Mouse (Mus musculus) urinary bladder, postnatal 25 days (tissue): ENCODE measurements around the gene Tpcn1.

Experiments used
- DNase-seq: peaks from one replicate; pipeline ENCODE4 v3.0.0; 2022; ENCODE audit warnings: low spot score

The Tpcn1 gene

GRCm38 (mm10) chr5:120609246-120609775 lies 20.8 kb upstream of the Tpcn1 start:
- no peak for DNase-seq

GRCm38 (mm10) chr5:120607335-120607734 lies 18.9 kb upstream of the Tpcn1 start:
- DNase-seq = no peak

GRCm38 (mm10) chr5:120606590-120607200 lies 18.2 kb upstream of the Tpcn1 start:
- DNase-seq = no peak

GRCm38 (mm10) chr5:120605688-120606087 lies 17.2 kb upstream of the Tpcn1 start:
- peak; percentile 95 for DNase-seq

GRCm38 (mm10) chr5:120605241-120605661 lies 16.8 kb upstream of the Tpcn1 start:
- DNase-seq = no peak

- peak; percentile 88 for DNase-seq
Measured at GRCm38 (mm10) chr5:120604839-120605238, 16.4 kb upstream of the Tpcn1 start.

GRCm38 (mm10) chr5:120603515-120603914 lies 15.0 kb upstream of the Tpcn1 start:
- no peak for DNase-seq

GRCm38 (mm10) chr5:120602210-120602609 lies 13.7 kb upstream of the Tpcn1 start:
- no peak for DNase-seq

- no peak for DNase-seq
Measured at GRCm38 (mm10) chr5:120600946-120601668, 12.6 kb upstream of the Tpcn1 start.

GRCm38 (mm10) chr5:120599625-120600024 lies 11.2 kb upstream of the Tpcn1 start:
- no peak for DNase-seq

- DNase-seq = no peak
Measured at GRCm38 (mm10) chr5:120594485-120594884, 6.0 kb upstream of the Tpcn1 start.

- no peak for DNase-seq
Measured at GRCm38 (mm10) chr5:120592141-120592540, 3.7 kb upstream of the Tpcn1 start.

GRCm38 (mm10) chr5:120590356-120591010 lies 2.0 kb upstream of the Tpcn1 start:
- DNase-seq = no peak

GRCm38 (mm10) chr5:120587940-120588568 lies 419 bp downstream of the Tpcn1 start:
- DNase-seq = no peak

GRCm38 (mm10) chr5:120587616-120587926 lies 902 bp downstream of the Tpcn1 start:
- DNase-seq = no peak

GRCm38 (mm10) chr5:120586741-120587615 lies 1.5 kb downstream of the Tpcn1 start:
- no peak for DNase-seq

- DNase-seq = no peak
Measured at GRCm38 (mm10) chr5:120584968-120585367, 3.5 kb downstream of the Tpcn1 start.

GRCm38 (mm10) chr5:120583511-120583910 lies 5.0 kb downstream of the Tpcn1 start:
- no peak for DNase-seq

GRCm38 (mm10) chr5:120582002-120582401 lies 6.5 kb downstream of the Tpcn1 start:
- DNase-seq = no peak

GRCm38 (mm10) chr5:120579898-120580626 lies 8.4 kb downstream of the Tpcn1 start:
- no peak for DNase-seq
